Mouse (Mus musculus): ENCODE results near the gene Trim54. TPM values are rescaled to one million over a fixed set of nuclear protein-coding genes. Genes with fewer than 3 reads are reported as not detected.

Trim54 gene
- not detected in 2 replicates for polyA plus RNA-seq (2015; fragmentation: Nextera tagmentation; extraction: Ambion mirVana)

DNA sequence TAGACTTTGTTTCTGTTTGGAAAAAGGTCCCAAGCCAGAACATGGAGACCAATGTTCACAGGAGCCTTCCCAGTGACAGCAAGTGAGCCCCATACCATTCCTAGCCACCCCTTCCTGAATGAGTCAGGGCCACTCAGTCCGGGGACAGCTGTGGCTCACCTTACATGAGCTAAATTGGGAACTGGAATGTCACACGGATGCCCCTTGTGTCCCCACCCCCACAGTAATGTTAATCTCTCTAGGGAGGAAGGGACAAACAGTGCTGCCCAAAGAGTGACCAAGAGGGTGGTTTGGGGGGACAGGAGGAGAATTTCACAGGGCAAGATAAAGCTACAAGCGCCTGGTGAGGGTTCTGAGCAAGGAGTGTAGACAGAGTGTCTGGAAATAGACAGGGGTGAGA is at the start of gene Trim54:
TSS of gene Trim54 (plus strand) at position 359 of the 400 bp plus-strand sequence.

DNA sequence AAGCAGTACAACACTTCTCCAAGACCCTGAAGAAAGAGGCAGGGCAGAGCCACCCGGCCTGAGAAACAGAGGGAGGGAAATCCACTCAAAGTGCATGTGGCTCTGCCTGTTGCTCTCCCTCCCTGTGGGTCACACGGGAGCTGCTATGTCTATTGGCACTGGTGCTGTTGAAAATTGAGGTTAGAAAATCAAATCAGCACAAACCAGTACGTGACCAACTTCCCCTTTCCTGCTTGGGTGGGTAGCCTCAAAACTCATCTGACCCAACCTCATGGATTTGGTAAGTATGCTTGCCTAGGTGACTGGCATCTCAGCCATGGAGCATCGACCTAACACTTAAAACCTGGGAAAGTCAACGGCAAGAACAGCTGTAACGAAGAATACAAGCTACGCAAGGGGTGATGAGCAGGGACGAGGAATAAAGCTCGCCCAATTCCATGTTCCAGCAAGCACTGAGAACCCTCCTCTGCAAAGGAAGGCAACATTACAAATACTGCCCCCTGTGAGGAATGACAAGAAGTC is 10.6 kb upstream of the Trim54 start, which contains the start of gene Dnajc5g:
TSS of gene Dnajc5g (plus strand) at position 472 of the 522 bp plus-strand sequence.

DNA sequence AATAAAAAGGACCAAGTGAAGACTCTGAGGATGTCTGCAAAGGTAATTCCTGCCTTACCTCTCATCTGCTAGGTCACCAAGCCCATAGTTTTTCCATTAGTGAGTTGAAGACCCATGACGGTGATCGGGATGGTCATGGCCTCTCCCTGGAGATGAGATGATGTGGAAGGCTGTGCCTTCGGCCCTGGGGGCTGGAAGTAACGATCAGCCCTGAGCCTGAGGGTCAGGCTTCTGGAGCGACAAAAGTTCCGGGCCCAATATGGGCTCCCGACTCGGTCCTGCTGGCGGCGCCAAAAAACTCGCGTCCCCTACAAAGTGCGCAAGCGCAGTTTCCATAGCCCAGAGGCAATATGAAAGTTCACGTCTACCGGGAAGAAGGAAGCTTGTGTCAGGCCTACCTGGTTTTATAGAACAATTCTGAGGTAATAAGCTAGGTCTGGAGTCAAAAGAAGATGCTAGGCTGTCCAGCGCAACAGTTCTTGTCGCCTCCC is 8.5 kb upstream of the Trim54 start, which contains the start of gene Slc30a3:
TSS of gene Slc30a3 (minus strand) at position 238 of the 491 bp plus-strand sequence.

DNA sequence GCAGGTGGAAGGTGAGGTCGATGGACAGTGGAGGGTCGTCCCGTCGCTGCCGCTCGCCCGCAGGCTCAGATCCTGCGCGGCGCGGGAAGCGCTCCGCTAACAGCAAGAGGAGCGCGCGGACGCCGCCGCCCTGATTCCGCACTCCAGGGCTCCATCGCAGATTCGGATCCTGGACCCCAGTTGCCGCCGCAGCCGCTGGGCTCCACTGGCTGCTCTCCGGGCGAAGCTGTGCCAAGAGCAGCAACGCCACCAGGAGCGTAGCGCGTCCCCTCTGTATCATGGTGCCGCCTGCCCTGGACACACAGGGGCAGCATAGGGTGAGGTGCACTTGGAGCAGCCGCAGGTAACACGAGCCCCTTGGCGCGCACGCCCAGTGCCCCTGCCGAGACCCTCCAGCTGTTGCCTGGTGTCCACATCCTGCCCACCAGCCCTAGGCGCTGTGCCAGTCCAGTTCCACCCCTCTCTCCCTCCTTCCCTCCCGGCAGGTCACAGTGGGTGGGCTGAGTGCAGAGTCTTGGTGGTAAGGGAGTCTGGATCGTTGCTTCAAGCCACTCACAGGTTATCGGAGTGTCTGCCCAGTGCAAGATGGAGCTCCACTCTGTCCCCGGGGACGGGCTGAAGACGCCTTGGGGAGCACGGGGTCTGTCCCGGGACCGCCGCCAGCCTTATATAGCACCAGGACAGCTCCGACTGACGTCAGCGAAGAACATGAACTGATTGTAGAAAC is 21.9 kb downstream of the Trim54 start, which contains the start of gene Ucn:
TSS of gene Ucn (minus strand) at position 589 of the 727 bp plus-strand sequence.

DNA sequence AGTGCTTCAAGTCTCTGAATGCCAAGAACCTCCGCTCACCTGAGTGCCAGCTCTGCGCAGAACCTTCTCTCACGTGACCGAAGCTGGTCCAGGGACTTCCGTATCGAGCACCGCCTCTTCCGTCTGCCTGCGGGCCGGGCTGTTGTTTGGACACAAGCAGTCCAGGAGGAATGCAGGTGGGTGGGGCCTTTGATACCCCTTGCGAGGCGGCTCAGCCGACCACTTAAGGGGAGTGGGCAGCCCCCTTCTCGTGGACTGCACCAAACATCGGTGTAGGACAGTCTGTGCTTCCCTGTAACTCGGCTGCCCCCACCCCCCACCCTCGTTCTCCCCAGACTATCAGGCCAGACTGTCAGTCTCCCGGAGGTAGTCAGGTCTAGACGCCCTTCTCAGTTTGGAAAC is 37.6 kb downstream of the Trim54 start, which contains the start of gene Mpv17:
TSS of gene Mpv17 (minus strand) at position 100 of the 402 bp plus-strand sequence.

DNA sequence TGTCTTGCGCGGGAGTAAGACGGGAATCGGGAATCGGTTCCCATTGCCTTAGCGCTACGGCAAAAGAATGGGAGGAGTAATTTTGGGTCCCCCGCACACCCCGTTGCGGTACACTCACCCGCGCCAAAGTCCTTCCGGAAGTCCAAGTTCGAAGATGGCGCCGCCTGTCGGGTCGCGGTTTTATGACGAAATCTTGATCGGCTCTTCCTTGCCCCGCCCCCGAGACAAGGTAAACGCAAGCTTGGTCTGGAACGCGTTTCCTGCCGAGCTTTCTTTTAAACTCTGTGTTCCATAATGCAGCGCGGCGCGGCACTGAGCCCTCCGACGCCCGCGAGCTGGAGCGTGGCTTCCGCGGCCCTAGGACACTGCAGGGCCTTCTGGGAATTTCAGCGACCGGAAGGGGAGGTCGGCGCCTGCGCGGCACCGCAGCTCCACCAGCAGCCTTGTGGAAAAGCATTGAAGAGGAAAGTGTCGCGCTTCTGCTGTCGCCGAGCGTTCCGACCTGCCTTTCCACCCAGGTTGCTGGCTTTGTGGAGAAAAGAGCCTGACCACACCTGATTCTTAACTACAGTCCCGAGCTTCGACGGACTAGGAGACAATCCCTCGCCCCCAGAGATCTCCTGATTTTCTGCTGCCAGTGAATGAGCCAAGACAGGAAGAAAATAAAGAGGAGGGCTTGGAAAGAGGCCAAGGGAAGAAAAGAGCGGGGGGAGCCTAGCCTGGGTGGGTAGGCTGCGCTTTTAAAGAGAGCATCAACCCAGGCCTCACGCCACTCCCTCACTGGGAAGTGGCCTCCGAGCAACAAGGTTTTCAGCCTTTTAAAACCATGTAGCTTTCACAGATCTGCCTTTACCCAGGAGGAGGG is 63.5 kb downstream of the Trim54 start, which contains the start of the genes Gm29609 and Gtf3c2:
TSS of gene Gm29609 (minus strand) at position 146 of the 865 bp plus-strand sequence.
TSS of gene Gtf3c2 (minus strand) at position 379 of the 865 bp plus-strand sequence.

Other genes with a start within 250 kb of the Trim54 start
- gene Tmem214, start 248.7 kb upstream of the Trim54 start, polyA plus RNA-seq (2015; fragmentation: Nextera tagmentation; extraction: Ambion mirVana), result 23.9 and 27.9 TPM in 2 replicates
- gene Agbl5, start 228.0 kb upstream of the Trim54 start, polyA plus RNA-seq (2015; fragmentation: Nextera tagmentation; extraction: Ambion mirVana), result 4.5 and 6.0 TPM in 2 replicates
- 368 TPM in 2 replicates for gene Ost4, start 208.9 kb upstream of the Trim54 start, polyA plus RNA-seq (2015; fragmentation: Nextera tagmentation; extraction: Ambion mirVana)
- gene Emilin1, start 203.3 kb upstream of the Trim54 start, polyA plus RNA-seq (2015; fragmentation: Nextera tagmentation; extraction: Ambion mirVana), result 90.2 and 121 TPM in 2 replicates
- gene Khk, start 195.3 kb upstream of the Trim54 start, polyA plus RNA-seq (2015; fragmentation: Nextera tagmentation; extraction: Ambion mirVana), result 40.3 and 50.8 TPM in 2 replicates
- 0.46 and 0.78 TPM in 2 replicates for gene Cgref1, start 171.1 kb upstream of the Trim54 start, polyA plus RNA-seq (2015; fragmentation: Nextera tagmentation; extraction: Ambion mirVana)
- gene Preb, start 156.4 kb upstream of the Trim54 start, polyA plus RNA-seq (2015; fragmentation: Nextera tagmentation; extraction: Ambion mirVana), result 80.8 and 94.5 TPM in 2 replicates
- 0.67 and 0.78 TPM in 2 replicates for gene Tcf23, start 148.1 kb upstream of the Trim54 start, polyA plus RNA-seq (2015; fragmentation: Nextera tagmentation; extraction: Ambion mirVana)
- gene Atraid, start 68.4 kb upstream of the Trim54 start, polyA plus RNA-seq (2015; fragmentation: Nextera tagmentation; extraction: Ambion mirVana), result 82.7 and 102 TPM in 2 replicates
- gene Slc5a6, start 67.8 kb upstream of the Trim54 start, polyA plus RNA-seq (2015; fragmentation: Nextera tagmentation; extraction: Ambion mirVana), result 2.3 and 3.0 TPM in 2 replicates
- gene Cad, start 61.9 kb upstream of the Trim54 start, polyA plus RNA-seq (2015; fragmentation: Nextera tagmentation; extraction: Ambion mirVana), result 13.9 and 14.0 TPM in 2 replicates
- gene Dnajc5g, start 10.4 kb upstream of the Trim54 start, polyA plus RNA-seq (2015; fragmentation: Nextera tagmentation; extraction: Ambion mirVana), result not detected in 2 replicates
- gene Slc30a3, start 8.5 kb upstream of the Trim54 start, polyA plus RNA-seq (2015; fragmentation: Nextera tagmentation; extraction: Ambion mirVana), result not detected in 2 replicates
- gene Ucn, start 22.1 kb downstream of the Trim54 start, polyA plus RNA-seq (2015; fragmentation: Nextera tagmentation; extraction: Ambion mirVana), result not detected in 2 replicates
- 18.6 and 23.3 TPM in 2 replicates for gene Mpv17, start 37.5 kb downstream of the Trim54 start, polyA plus RNA-seq (2015; fragmentation: Nextera tagmentation; extraction: Ambion mirVana)
- gene Gm29609, start 63.2 kb downstream of the Trim54 start, polyA plus RNA-seq (2015; fragmentation: Nextera tagmentation; extraction: Ambion mirVana), result 0.81 and 1.0 TPM in 2 replicates
- 32.6 and 32.8 TPM in 2 replicates for gene Gtf3c2, start 63.4 kb downstream of the Trim54 start, polyA plus RNA-seq (2015; fragmentation: Nextera tagmentation; extraction: Ambion mirVana)
- 59.4 and 66.3 TPM in 2 replicates for gene Snx17, start 76.5 kb downstream of the Trim54 start, polyA plus RNA-seq (2015; fragmentation: Nextera tagmentation; extraction: Ambion mirVana)
- 50.9 and 53.3 TPM in 2 replicates for gene Eif2b4, start 76.7 kb downstream of the Trim54 start, polyA plus RNA-seq (2015; fragmentation: Nextera tagmentation; extraction: Ambion mirVana)
- gene Zfp513, start 85.6 kb downstream of the Trim54 start, polyA plus RNA-seq (2015; fragmentation: Nextera tagmentation; extraction: Ambion mirVana), result 3.3 and 3.5 TPM in 2 replicates
- 120 and 133 TPM in 2 replicates for gene Ppm1g, start 104.0 kb downstream of the Trim54 start, polyA plus RNA-seq (2015; fragmentation: Nextera tagmentation; extraction: Ambion mirVana)
- gene Nrbp1, start 124.2 kb downstream of the Trim54 start, polyA plus RNA-seq (2015; fragmentation: Nextera tagmentation; extraction: Ambion mirVana), result 54.5 and 67.5 TPM in 2 replicates
- gene Gm9970, start 124.5 kb downstream of the Trim54 start, polyA plus RNA-seq (2015; fragmentation: Nextera tagmentation; extraction: Ambion mirVana), result 0.42 and 0.48 TPM in 2 replicates
- 6.8 and 10.3 TPM in 2 replicates for gene Krtcap3, start 135.0 kb downstream of the Trim54 start, polyA plus RNA-seq (2015; fragmentation: Nextera tagmentation; extraction: Ambion mirVana)
- gene Ift172, start 174.4 kb downstream of the Trim54 start, polyA plus RNA-seq (2015; fragmentation: Nextera tagmentation; extraction: Ambion mirVana), result 6.0 and 6.3 TPM in 2 replicates
- 6.5 and 6.7 TPM in 2 replicates for gene Fndc4, start 179.4 kb downstream of the Trim54 start, polyA plus RNA-seq (2015; fragmentation: Nextera tagmentation; extraction: Ambion mirVana)
- gene Gckr, start 180.7 kb downstream of the Trim54 start, polyA plus RNA-seq (2015; fragmentation: Nextera tagmentation; extraction: Ambion mirVana), result 0.18 TPM in 1 of 2 replicates, not detected in the other

All from spleen, postnatal 0 days (tissue).